Mouse (Mus musculus): ENCODE results near the gene Tnrc18.
A peak's percentile ranks its signal among the peaks of the same experiment; 100 is the strongest.

The Tnrc18 gene

DNA sequence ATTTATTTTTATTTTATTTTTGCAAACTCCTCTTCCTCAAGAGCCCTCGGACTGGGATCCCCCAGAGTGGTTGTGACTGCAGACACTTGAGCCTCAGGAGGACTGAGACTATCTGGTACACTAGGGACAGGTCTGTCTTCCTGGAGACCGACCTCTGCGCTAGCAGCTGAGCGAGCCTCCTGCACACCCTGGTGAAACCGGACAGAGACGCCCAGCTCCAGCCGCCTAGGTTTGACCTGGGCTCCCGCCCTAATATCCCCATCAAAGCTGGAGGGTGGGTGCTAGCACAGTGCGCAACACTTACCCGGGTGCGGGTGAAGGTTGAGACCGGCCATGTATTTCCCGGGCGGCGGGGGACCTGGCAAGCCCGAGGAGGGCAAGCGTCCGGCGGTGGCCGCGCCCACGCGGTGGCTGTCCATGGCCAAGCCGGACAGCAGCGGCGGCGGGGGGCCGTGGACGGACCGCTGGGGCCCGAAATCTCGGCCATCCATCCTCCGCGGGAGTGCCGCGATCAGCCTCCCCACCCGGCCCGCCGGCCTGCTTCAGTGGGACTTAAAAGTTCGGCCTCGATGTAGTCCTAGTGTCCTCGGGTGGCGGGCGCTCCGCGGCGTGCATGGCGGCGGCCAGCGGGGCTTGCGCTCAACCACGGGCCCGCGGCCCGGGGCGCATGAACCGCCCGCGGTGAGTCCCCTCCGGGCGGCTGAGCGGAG is 2.6 kb downstream of the Tnrc18 start:
- Histone ChIP-seq H3K27me3 (ENCODE audit: insufficient read depth, low read length) (peaks cover 60% of the 10 kb centered on the region), H3K4me1 (replicated peaks; ENCODE audit: low read depth, low read length) (peaks cover 73% of the 10 kb centered on the region), H3K9me3 (ENCODE audit: low read length) (no peaks in the 10 kb centered on the region), H3K36me3 (ENCODE audit: insufficient read depth, low read length) (no peaks in the 10 kb centered on the region), H3K4me3 (replicated peaks; ENCODE audit: low read length) (peak overlapping the region; percentile 87)
- TF ChIP-seq NANOG (IDR thresholded peaks at IDR 0.05; ENCODE audit: borderline replicate concordance, low read length) (no peak), CTCF (conservative IDR thresholded peaks at IDR 0.05; ENCODE audit: low read length) (no peak), POU5F1 (IDR thresholded peaks at IDR 0.05; ENCODE audit: borderline replicate concordance, low read length) (no peak)

DNA sequence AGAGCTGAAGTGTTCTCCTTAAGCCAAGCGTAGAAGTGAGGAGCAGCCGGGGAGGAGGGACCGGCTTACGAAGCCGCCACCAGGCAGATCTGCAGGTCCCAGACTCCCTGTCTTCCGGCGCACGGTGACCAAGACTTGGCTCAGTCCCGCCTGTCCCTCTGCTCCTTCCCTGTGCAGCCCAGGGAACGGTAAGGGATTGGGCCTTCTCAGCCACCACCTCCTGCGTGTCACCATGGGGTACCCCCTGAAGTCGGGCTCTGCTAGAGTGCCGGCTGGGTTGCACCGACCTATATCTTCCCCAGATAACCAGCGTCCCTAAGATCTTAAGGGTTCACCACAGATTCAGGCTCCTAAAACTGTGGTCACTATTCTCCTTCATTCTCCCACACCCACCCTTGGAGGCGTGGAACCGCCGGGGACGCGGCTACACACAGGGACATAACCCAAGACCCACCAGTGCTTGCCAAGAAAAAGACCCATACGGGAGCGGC is 3.3 kb downstream of the Tnrc18 start:
- H3K27me3 ChIP-seq (ENCODE audit: insufficient read depth, low read length): peaks cover 60% of the 10 kb centered on the region
- no peak for TF ChIP-seq CTCF (conservative IDR thresholded peaks at IDR 0.05; ENCODE audit: low read length)
- no peak for TF ChIP-seq POU5F1 (IDR thresholded peaks at IDR 0.05; ENCODE audit: borderline replicate concordance, low read length)
- TF ChIP-seq NANOG (IDR thresholded peaks at IDR 0.05; ENCODE audit: borderline replicate concordance, low read length): no peak
- H3K4me1 ChIP-seq (replicated peaks; ENCODE audit: low read depth, low read length): peaks cover 78% of the 10 kb centered on the region
- peak overlapping the region; percentile 87 for H3K4me3 ChIP-seq (replicated peaks; ENCODE audit: low read length)
- no peaks in the 10 kb centered on the region for H3K36me3 ChIP-seq (ENCODE audit: insufficient read depth, low read length)
- H3K9me3 ChIP-seq (ENCODE audit: low read length): 0 out of 2 replicates have a peak, but pooled peaks cover 1% of the 10 kb centered on the region

DNA sequence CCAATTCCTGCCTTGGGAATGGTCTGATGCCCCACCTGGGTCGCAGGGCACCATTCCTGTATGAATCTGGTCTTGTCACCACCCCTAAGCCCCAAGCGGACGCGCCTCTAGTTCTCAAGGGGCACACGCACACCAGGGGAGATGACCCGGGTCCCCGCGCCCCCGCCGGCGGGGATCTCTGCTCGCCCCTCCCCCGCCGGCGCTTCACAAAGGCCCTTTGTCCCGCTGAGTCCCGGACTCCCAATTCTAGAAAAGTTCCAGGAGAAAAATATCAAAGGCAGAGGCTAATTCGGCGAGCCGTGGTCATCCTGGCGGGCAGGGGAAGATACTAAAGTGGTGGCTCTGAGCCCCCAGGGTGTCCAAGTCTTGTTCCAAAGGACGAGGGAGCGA is 3.7 kb downstream of the Tnrc18 start:
- peaks cover 5% of the 10 kb centered on the region; the same call in 1 of the 2 replicates for H3K9me3 ChIP-seq (ENCODE audit: low read length)
- H3K27me3 ChIP-seq (ENCODE audit: insufficient read depth, low read length): peaks cover 60% of the 10 kb centered on the region
- peaks cover 74% of the 10 kb centered on the region for H3K4me1 ChIP-seq (replicated peaks; ENCODE audit: low read depth, low read length)
- peak overlapping the region; percentile 87 for H3K4me3 ChIP-seq (replicated peaks; ENCODE audit: low read length)
- H3K36me3 ChIP-seq (ENCODE audit: insufficient read depth, low read length): no peaks in the 10 kb centered on the region
- no peak for TF ChIP-seq NANOG (IDR thresholded peaks at IDR 0.05; ENCODE audit: borderline replicate concordance, low read length)
- no peak for TF ChIP-seq CTCF (conservative IDR thresholded peaks at IDR 0.05; ENCODE audit: low read length)
- no peak for TF ChIP-seq POU5F1 (IDR thresholded peaks at IDR 0.05; ENCODE audit: borderline replicate concordance, low read length)

DNA sequence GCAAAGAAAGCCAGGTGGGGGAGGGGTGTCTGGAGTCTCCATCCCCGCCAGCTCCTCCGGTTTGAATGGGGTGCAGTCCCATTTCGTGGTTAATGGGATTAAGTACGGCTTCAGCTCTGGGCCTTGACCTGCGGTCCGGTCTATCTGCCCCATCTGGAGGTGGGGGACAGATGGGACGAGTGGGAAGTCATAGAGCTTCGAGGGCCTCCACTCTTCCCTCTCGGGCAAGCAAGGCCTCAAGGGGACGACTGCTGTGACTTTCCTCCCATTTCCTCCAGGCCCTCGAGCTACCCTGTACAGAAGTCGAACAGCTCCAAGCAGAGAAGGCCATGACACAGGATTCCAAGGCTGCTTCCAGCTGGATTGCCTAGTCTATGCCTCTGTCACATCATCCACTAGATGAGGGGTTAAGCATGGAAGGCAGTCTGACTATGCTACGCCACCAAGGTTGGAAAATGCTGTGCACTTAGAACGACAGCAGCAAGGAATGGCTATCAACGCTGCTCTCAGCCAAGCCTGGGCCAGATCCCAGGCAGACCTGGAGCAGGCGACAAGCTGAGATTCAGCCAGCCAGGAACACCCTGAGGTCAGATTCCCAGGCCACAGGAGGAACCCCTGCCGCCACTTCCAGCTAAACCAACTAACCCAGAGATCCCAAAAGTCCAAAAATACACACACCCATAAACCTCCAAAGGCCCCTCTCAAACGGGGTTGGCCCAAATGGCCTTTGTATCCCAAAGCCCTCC is 4.3 kb downstream of the Tnrc18 start:
- Histone ChIP-seq H3K36me3 (ENCODE audit: insufficient read depth, low read length) (no peaks in the 10 kb centered on the region), H3K9me3 (ENCODE audit: low read length) (peaks cover 10% of the 10 kb centered on the region), H3K27me3 (ENCODE audit: insufficient read depth, low read length) (peaks cover 60% of the 10 kb centered on the region), H3K4me1 (replicated peaks; ENCODE audit: low read depth, low read length) (peaks cover 74% of the 10 kb centered on the region), H3K4me3 (replicated peaks; ENCODE audit: low read length) (peak overlapping the region; percentile 87)
- TF ChIP-seq NANOG (IDR thresholded peaks at IDR 0.05; ENCODE audit: borderline replicate concordance, low read length) (no peak), POU5F1 (IDR thresholded peaks at IDR 0.05; ENCODE audit: borderline replicate concordance, low read length) (no peak), CTCF (conservative IDR thresholded peaks at IDR 0.05; ENCODE audit: low read length) (no peak)

DNA sequence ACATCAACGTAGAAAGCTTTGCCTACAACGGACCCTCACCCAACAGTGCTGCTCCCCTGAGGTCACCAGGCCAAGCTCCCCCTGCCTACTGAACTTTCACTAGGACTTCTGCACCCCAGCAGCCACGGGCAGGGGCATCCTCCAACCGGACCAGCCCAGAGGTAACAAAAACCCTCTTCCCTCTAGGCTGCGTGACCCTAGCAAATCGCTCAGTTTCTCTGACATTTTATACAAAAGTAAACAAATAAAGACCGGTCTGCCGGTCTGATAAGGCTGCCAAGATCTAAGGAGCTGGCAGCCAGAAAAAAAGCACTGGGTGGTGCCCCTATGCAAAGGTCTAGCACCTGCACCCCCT is 4.9 kb downstream of the Tnrc18 start:
- peaks cover 15% of the 10 kb centered on the region for H3K9me3 ChIP-seq (ENCODE audit: low read length)
- peaks cover 74% of the 10 kb centered on the region for H3K4me1 ChIP-seq (replicated peaks; ENCODE audit: low read depth, low read length)
- TF ChIP-seq POU5F1 (IDR thresholded peaks at IDR 0.05; ENCODE audit: borderline replicate concordance, low read length) (no peak), NANOG (IDR thresholded peaks at IDR 0.05; ENCODE audit: borderline replicate concordance, low read length) (no peak), CTCF (conservative IDR thresholded peaks at IDR 0.05; ENCODE audit: low read length) (no peak)
- H3K4me3 ChIP-seq (replicated peaks; ENCODE audit: low read length): peak overlapping the region; percentile 87
- H3K27me3 ChIP-seq (ENCODE audit: insufficient read depth, low read length): peaks cover 60% of the 10 kb centered on the region
- H3K36me3 ChIP-seq (ENCODE audit: insufficient read depth, low read length): 0 out of 2 replicates have a peak, but pooled peaks cover 2% of the 10 kb centered on the region

DNA sequence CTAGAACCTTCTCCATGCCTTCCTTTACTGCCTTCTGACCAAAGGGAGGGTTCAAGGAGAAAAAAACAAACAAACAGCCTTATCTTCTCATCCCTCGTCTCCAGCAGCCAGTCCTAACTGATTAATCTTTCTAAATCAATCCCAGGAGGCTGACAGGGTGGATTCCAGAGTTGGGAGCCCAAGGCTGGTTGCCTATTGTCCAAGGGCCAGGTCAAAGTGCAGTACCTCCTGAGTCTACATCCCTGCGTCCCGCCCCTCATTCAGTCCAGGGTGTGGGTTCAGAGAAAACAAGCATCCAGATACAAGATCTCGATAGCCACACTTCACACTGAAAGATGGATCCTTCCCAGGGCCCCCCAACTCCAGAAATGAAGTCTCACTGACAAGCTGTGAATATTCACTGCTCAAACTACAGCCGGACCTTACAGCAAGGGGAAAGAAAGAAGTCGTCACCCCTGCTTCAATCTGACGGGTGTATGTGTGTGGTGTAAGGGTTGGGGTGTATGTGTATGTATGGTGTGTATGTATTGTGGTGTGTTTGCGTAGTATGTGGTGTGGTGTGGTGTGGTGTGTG is 5.5 kb downstream of the Tnrc18 start:
- Histone ChIP-seq H3K9me3 (ENCODE audit: low read length) (peaks cover 17% of the 10 kb centered on the region), H3K36me3 (ENCODE audit: insufficient read depth, low read length) (0 out of 2 replicates have a peak, but pooled peaks cover 2% of the 10 kb centered on the region), H3K27me3 (ENCODE audit: insufficient read depth, low read length) (peaks cover 59% of the 10 kb centered on the region), H3K4me1 (replicated peaks; ENCODE audit: low read depth, low read length) (peaks cover 77% of the 10 kb centered on the region), H3K4me3 (replicated peaks; ENCODE audit: low read length) (peak overlapping the region; percentile 21; the same call in 1 of the 2 replicates)
- TF ChIP-seq POU5F1 (IDR thresholded peaks at IDR 0.05; ENCODE audit: borderline replicate concordance, low read length) (no peak), CTCF (conservative IDR thresholded peaks at IDR 0.05; ENCODE audit: low read length) (no peak), NANOG (IDR thresholded peaks at IDR 0.05; ENCODE audit: borderline replicate concordance, low read length) (no peak)

DNA sequence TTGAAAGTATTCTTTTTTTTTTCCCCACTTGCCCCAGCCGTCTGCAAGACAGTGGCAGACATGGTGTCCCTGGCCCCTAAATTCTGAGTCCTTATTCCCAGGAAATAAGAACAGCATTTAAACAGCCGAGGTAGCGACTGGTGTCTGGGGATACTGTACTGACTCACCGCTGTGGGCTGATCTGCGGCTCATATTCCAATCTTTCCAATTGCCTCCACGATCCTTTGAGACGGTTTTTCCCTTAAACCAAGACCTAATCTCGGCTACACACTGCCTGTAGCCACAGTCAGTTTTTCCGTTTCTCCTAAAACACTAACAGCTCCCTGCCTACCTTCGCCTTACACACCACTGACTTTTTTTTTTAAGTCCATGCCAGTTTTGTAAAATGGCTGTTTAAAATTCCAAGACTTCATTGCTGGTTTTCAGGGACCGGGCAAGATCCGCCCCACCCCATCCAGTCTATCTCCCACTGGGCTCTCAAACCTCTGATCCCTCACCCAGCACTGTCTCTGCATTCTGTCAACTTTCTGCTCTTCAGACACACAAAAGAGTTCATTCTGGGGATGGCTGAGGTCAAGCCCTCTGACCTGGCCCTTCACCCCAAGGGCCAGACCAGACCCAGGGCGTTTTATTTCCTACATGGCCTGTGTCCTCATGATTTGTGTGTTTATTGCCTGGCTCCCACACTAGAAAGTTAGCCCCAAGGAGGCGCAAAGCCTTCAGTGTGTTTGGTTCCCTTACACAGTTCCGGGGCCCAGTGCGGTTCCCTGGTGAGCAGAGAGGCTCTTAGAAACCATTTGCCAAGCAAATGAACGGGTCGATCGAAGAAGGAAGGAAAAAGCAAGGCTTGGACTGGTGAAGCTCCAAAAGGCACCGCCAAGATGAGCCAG is 6.5 kb downstream of the Tnrc18 start:
- TF ChIP-seq CTCF (conservative IDR thresholded peaks at IDR 0.05; ENCODE audit: low read length) (no peak), NANOG (IDR thresholded peaks at IDR 0.05; ENCODE audit: borderline replicate concordance, low read length) (no peak), POU5F1 (IDR thresholded peaks at IDR 0.05; ENCODE audit: borderline replicate concordance, low read length) (no peak)
- peaks cover 49% of the 10 kb centered on the region for H3K27me3 ChIP-seq (ENCODE audit: insufficient read depth, low read length)
- 0 out of 2 replicates have a peak, but pooled peaks cover 2% of the 10 kb centered on the region for H3K36me3 ChIP-seq (ENCODE audit: insufficient read depth, low read length)
- peak overlapping the region; percentile 21; the same call in 1 of the 2 replicates for H3K4me3 ChIP-seq (replicated peaks; ENCODE audit: low read length)
- H3K9me3 ChIP-seq (ENCODE audit: low read length): peaks cover 17% of the 10 kb centered on the region
- H3K4me1 ChIP-seq (replicated peaks; ENCODE audit: low read depth, low read length): peaks cover 77% of the 10 kb centered on the region

Data from E14TG2a.4 (cell line).